ENCODE assay signal across 13 mouse cellular contexts in genomic region chr3:67311436-67311835, GRCm38 (mm10).
"Had no signal": no experiment of that assay in that cellular context is flagged by ENCODE, and none has a peak within 500 bp of the region (broad histone marks: within the 10 kb centered on the region; RNA-seq: fewer than 3 reads in every experiment).

No protein-coding gene starts in this region.

- DNase-seq: kidney, adult 8-10 months; kidney, postnatal 4 days; liver, embryonic 13.5 days; lung, adult 2 months; lung, postnatal 36 days; midbrain, embryonic 14.5 days; thymus, postnatal 36 days had no signal

- H3K9ac ChIP-seq: intestine, embryonic 15.5 days; limb, embryonic 12.5 days; liver, embryonic 13.5 days; neural tube, embryonic 15.5 days had no signal

- H3K4me1 ChIP-seq: intestine, embryonic 15.5 days; liver, embryonic 13.5 days; midbrain, embryonic 10.5 days; neural tube, embryonic 15.5 days had no signal

- H3K4me3 ChIP-seq: intestine, embryonic 15.5 days; layer of hippocampus, adult 2 months; limb, embryonic 12.5 days; liver, embryonic 13.5 days; midbrain, embryonic 10.5 days; myocyte; neural tube, embryonic 15.5 days had no signal

- H3K36me3 ChIP-seq: intestine, embryonic 15.5 days; limb, embryonic 12.5 days; liver, embryonic 13.5 days; midbrain, embryonic 10.5 days; neural tube, embryonic 15.5 days had no signal

- H3K27ac ChIP-seq: intestine, embryonic 15.5 days; layer of hippocampus, adult 2 months; limb, embryonic 12.5 days; liver, embryonic 13.5 days; midbrain, embryonic 10.5 days; neural tube, embryonic 15.5 days had no signal

- H3K27me3 ChIP-seq: intestine, embryonic 15.5 days; limb, embryonic 12.5 days; liver, embryonic 13.5 days; neural tube, embryonic 15.5 days had no signal
